In the genomic region with DNA sequence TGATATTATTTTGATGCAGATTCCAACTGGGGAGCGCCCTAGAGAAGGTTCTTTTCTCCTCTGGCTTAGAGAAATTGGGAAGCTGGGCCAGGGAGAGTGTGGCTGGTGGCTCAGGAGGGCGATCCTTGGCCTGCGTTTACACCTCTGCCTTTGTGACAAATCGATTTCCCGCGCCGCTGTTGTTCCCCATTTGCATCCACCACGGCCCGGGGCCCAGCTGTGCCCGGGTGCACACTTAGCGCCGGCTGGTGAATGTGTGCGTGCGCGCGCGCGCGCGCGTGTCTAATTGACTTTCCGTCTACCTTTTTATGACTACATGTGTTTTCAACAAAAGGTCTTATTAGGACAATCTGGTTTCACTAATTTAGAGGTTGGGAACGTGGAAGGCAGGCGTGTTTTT, we compare ENCODE assay signal across 8 mouse cellular contexts. TPM values are rescaled to one million over a fixed set of nuclear protein-coding genes. Genes with fewer than 3 reads are reported as not detected.
DNase-seq lines count a peak whose midpoint lies in the region; ATAC-seq and TF ChIP-seq lines count a peak whose summit lies in the region.

No protein-coding gene starts in this region.

- H3K4me3 ChIP-seq in CH12.LX (replicated peaks in 1 of 3; ENCODE audit: low read depth in 2 of 3, low read length in 2 of 3, poor library complexity in 1 of 3) = no peak overlapping the region

- no peak for TF ChIP-seq EP300 in CH12.LX (IDR thresholded peaks at IDR 0.05; ENCODE audit: low read length)

- no peaks in the 10 kb centered on the region for H3K36me3 ChIP-seq in CH12.LX (replicated peaks in 1 of 2; ENCODE audit: control insufficient read depth in 1 of 2, insufficient read depth in 1 of 2, low read length in 1 of 2)

- in situ Hi-C loops in CH12.LX (cut with MboI; ENCODE audit: low pct_ligation_motif_present, low pct_unique_long_range_greater_than_20kb, low sequenced_read_pairs) = no loop called here

- H3K9ac ChIP-seq in CH12.LX (ENCODE audit: insufficient read depth, low read depth) = no peak overlapping the region

- H3K9me3 ChIP-seq in CH12.LX (replicated peaks; ENCODE audit: low read length) = no peaks in the 10 kb centered on the region

- TF ChIP-seq RAD21 in CH12.LX (IDR thresholded peaks at IDR 0.05; ENCODE audit: low read depth, low read length) = no peak

- peak overlapping the region; percentile 55; the same call in 1 of the 2 replicates for H3K4me2 ChIP-seq in CH12.LX (ENCODE audit: insufficient read depth, low read depth, poor library complexity, severe bottlenecking)

- peaks cover 0 to 7% of the 10 kb centered on the region in 2 experiments; a peak in 2 of 4 replicates for H3K4me1 ChIP-seq in CH12.LX (ENCODE audit: control insufficient read depth in 1 of 2, insufficient read depth in 2 of 2)

- dilution Hi-C loops in CH12.LX (cut with MboI; ENCODE audit: extremely low pct_ligation_motif_present, extremely low pct_unique_long_range_greater_than_20kb, low sequenced_read_pairs) = no loop called here

- no peak for TF ChIP-seq CTCF in CH12.LX (conservative IDR thresholded peaks at IDR 0.05 in 1 of 2, IDR thresholded peaks at IDR 0.05 in 1 of 2; ENCODE audit: low read depth in 2 of 2, low read length in 2 of 2)

- peak; percentile 53 for ATAC-seq in megakaryocyte, adult 5-6 weeks (ENCODE audit: poor library complexity, severe bottlenecking)

- no peak for DNase-seq in CH12.LX (ENCODE audit: extremely low read depth)
- peak; percentile 24 for DNase-seq in R1 (ENCODE audit: low read depth, low spot score)
- peak; percentile 88 for DNase-seq in forelimb bud, embryonic 11.5 days (ENCODE audit: low read depth, low spot score)
- DNase-seq in urinary bladder, postnatal 25 days (ENCODE audit: low spot score) = no peak
- no peak for DNase-seq in urinary bladder, adult 18-20 months (ENCODE audit: low spot score in 2 of 2)
- DNase-seq in ovary, postnatal 36 days (ENCODE audit: low spot score) = no peak
- no peak for DNase-seq in adrenal gland, adult 8-10 months

- TF ChIP-seq POLR2A in CH12.LX (IDR thresholded peaks at IDR 0.05; ENCODE audit: low read depth, low read length) = no peak

- H3K27me3 ChIP-seq in CH12.LX (replicated peaks) = no peaks in the 10 kb centered on the region

- no peak overlapping the region for H3K27ac ChIP-seq in CH12.LX (ENCODE audit: insufficient read depth, low read depth)

- no peaks in the 10 kb centered on the region for H3K79me2 ChIP-seq in CH12.LX (replicated peaks; ENCODE audit: control insufficient read depth, extremely low read depth, insufficient read depth, poor library complexity, severe bottlenecking)

TF ChIP-seq in CH12.LX, 34 proteins besides CTCF, POLR2A, EP300 and RAD21:
- TF ChIP-seq BHLHE40 (IDR thresholded peaks at IDR 0.05; ENCODE audit: low read depth, low read length) = peak; percentile 22; the same call in 1 of the 2 replicates
- no peak for TF ChIP-seq ZMIZ1 (IDR thresholded peaks at IDR 0.05; ENCODE audit: low read depth, low read length)
- TF ChIP-seq NRF1 (IDR thresholded peaks at IDR 0.05; ENCODE audit: low read depth, low read length) = peak; percentile 57
- no peak for TF ChIP-seq USF1 (IDR thresholded peaks at IDR 0.05; ENCODE audit: low read depth, low read length)
- no peak for TF ChIP-seq IRF4 (IDR thresholded peaks at IDR 0.05; ENCODE audit: low read depth, low read length)

RNA-seq across cellular contexts. Expression of a gene that starts 4.9 kb away (rescaled TPM):
- total RNA-seq in CH12.LX (2012; rRNA removed) (not detected in 2 replicates), CH12.LX (2014; rRNA removed) (not detected in 2 replicates)
- polyA plus RNA-seq in CH12.LX (2012; ENCODE audit: insufficient read length, low read depth) = not detected in 2 replicates
- 0.09 and 0.16 TPM in 2 replicates for total RNA-seq in megakaryocyte, adult 5-6 weeks (2015)
- 0.04 and 0.11 TPM in 2 replicates for total RNA-seq in megakaryocyte, adult 5-6 weeks (2017)
- total RNA-seq in adrenal gland, adult 8-10 months (2022) = 10 to 100 TPM in 1 of 4 experiments, 1 to 10 TPM in 3; 6.5 to 13.1 (median 8.4) TPM

Comparison
In these comparisons a context has a peak if more than half of its experiments do, and no peak if none do; other contexts are left out.
1. DNase-seq: peak in R1 (single experiment) and forelimb bud, embryonic 11.5 days (single experiment); none in CH12.LX (single experiment), urinary bladder, postnatal 25 days (single experiment), urinary bladder, adult 18-20 months (0 of 2), ovary, postnatal 36 days (single experiment) and adrenal gland, adult 8-10 months (single experiment).
2. RNA of a gene that starts 4.9 kb away (total RNA-seq): 6.5 to 13.1 TPM in adrenal gland, adult 8-10 months; 0.04 to 0.16 TPM in megakaryocyte, adult 5-6 weeks and not detected in CH12.LX; every median in the first group is over 4 times any median in the second.